Mouse (Mus musculus) hematopoietic stem cell, adult 5-6 weeks (primary cell): ENCODE measurements around the gene Egfr. TPM values are rescaled to one million over a fixed set of nuclear protein-coding genes. Genes with fewer than 3 reads are reported as not detected.

Source experiments
- ATAC-seq, 2 experiments: fragments of 125-278 bp in 1 of 2; replicated peaks in 1 of 2; 2 replicates each; pipeline ENCODE4 v1.8.0; 2016 to 2017; ENCODE audit warnings: inconsistent platforms in 2 of 2, mild to moderate bottlenecking in 2 of 2, moderate number of reproducible peaks in 2 of 2, low read depth in 1 of 2, moderate TSS enrichment in 1 of 2; ENCODE audit not compliant: low FRiP score in 2 of 2, poor library complexity in 2 of 2, severe bottlenecking in 2 of 2, insufficient read depth in 1 of 2, low TSS enrichment in 1 of 2
- total RNA-seq: library from RNA; stranded (forward); fragments of 172-1452, 232-1000 nt; gene quantifications from 2 replicates; pipeline ENCODE4 v1.2.3, GENCODE M21; 2017

Egfr gene
- total RNA-seq, 1 experiment from 2014 or later, result not detected

DNA sequence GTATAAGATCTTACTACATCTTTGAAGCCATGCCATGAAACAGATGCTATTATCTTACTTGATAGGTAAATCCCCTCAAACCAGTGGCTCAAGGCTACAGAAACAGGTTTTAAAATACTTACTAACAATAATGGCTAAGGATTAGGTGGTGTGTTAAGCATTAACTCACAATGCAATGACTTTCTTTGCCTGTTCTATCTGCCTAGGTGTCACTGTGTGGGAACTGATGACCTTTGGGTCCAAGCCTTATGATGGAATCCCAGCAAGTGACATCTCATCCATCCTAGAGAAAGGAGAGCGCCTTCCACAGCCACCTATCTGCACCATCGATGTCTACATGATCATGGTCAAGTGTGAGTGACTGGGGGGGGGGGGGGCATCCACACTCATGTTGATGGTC is 154.5 kb downstream of the Egfr start:
- ATAC-seq, result no peak

DNA sequence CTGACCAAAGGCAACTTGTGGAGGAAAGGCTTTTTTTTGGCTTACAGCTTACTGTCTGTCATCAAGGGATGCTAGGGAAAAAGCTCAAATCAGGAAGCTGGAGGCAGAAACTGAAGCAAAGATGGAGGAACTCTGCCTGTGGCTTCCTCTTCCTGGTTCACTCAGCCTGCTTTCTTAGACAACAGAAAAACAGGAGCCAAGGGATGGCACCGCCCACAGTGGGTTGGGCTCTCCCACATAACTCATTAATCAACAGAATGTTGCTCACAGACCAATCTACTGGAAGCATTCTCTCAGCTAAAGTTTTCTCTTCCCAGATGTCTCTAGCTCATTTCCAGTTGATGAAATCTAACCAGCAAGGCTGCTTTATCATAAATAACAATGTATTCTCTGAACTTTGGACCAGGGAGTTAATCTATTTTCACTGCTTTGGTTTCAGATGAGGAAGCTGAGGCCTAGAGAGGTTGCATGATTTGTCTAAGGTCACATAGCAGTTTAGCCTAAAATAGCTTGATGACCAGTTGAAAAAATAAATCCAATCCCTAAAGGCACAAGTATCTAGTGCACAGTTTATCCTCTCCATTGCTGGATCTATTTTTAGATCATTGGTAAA is 155.6 kb downstream of the Egfr start:
- ATAC-seq, result no peak

DNA sequence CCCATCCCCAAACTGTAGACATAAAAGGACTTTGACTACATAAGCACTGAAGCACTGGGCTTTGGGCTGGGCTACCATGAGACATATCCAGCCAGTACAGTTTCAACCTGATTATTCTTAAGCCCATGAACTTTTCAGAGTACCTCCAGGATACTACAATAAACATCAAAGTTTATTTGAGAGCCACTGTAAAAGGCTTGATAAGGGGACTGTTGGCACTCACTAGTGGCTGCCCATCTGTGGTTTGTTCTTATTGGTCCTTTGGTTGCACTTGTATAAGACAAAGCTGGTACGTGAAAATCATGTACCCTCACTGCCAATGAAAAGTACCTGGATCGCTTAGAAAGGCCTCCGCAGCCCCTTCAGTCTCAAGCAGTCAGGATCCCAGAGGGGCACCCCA is 162.8 kb downstream of the Egfr start:
- no peak for ATAC-seq

GRCm38 (mm10) chr11:16915850-16916249 is 163.8 kb downstream of the Egfr start:
- ATAC-seq, result no peak

DNA sequence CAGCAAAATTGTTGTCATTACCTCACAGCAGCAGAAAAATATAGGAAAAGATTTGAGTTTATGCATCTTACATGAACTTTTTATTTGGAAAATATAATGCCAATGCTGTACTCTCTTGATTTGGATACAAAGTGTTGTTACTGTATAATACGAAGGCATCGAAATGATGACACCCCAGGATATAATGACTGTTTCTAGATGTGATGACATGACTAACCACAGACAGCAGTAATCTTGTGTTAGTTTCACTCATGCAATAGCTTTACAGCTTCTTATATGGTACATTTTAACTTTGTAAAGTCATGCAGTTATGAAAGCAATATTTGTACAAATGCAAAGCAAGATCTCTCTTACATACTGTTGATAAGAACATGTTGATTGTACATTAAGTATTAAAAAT is 165.5 kb downstream of the Egfr start:
- ATAC-seq, result no peak

DNA sequence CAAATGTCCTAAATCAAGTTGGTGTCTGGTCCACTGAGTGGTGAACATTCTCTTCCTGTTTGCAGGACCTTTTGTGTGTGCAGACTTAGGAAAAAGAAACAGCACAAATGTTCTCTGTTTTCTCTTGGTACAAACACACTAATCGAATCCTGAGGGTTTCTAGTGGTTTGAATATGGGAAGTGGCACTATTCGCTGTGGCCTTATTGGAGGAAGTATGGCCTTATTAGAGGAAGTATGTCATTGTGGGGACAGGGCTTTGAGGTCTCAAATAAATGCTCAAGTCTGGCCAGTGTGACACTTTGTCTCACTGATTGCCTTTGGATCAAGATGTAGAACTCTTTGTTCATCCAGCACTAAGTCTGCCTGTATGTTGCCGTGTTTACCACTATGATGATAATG is 180.2 kb downstream of the Egfr start:
- peak; percentile 87 to 90 for ATAC-seq

DNA sequence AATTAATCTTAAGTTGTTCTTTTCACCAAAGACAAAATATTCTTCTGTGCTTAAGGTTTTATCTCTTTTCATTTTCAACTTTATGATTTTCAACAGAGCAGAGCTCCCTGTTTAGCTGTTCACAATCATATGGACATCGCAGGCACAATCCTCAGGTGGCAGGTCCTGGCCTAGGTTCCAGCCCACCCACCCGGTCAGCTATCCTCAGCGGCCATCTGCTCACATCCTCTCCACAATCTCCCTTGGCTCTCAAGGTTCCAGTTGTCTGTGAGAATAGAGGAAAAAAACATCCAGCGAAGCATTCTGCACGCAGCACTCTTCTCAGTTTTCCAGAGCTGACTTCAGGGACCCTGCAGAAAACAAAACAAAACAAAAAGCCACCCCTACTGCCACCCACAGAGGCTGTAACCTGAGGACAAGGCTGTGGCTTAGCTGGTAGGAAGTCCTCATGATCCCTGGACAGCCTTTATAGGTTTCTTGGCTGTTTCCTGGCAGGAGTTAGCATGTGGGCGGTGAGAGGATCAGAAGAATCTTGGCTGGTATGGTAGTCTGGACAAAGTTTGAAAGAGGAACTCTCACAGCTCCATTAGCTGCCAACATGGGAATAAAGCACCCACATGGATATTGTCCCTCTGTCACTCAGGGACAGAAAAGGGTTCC is 183.7 kb downstream of the Egfr start:
- no peak for ATAC-seq

DNA sequence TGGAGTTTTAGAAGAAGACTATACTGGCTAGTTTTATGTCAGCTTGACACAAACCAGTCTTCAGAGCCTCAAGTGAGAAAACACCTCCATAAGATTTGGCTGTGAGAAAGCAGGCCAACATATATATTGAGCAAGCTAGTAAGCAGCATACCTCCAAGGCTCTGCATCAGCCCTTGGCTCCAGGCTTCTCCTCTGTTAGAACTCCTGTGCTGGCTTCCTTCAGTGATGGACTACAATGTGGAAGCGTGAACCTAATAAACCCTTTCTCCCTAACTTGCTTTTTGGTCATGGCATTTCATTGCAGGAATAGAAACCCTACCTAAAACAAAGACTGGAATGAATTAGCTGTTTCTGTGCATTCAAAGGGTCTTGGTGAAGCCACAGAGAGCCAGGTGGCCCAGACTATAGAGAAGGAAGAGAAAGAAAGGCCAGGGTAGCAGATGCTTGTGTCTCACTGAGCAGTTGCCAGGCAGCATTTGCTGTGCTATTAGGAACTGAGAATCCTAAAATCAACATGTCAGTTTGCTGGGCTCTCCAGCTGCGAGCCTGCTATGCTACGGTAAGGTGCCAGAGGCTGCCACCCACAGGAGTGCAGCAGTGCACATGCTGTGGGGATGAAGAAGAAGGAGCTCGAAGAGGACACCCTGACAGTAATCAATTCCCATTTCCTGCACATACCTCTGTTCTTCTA is 189.2 kb downstream of the Egfr start:
- no peak for ATAC-seq

DNA sequence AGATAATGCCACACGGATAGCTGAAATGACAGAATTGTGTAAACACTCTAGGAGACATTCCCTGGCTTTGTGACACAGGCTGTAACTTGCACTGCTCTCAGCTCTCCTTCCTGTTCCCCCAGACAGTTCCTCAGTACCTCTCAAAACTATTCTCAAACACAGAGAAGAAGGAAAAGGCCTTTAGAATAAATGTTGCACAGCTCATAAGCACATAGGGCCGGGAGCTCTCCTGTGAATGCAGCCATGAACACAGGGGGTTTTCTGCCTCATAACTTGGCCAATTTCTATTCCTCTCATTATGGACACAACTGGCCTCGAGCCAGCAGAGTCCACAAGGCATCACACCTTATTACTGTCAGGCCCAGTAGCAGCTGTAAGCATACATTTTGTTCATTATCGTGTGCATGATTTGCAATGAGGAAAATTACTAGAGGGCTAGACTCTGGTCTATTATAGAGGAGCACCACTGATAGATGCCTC is 190.0 kb downstream of the Egfr start:
- no peak for ATAC-seq

- no peak for ATAC-seq
Observed at GRCm38 (mm10) chr11:16943016-16943415, 191.0 kb downstream of the Egfr start.

GRCm38 (mm10) chr11:16948756-16949155 is 196.8 kb downstream of the Egfr start:
- no peak for ATAC-seq

DNA sequence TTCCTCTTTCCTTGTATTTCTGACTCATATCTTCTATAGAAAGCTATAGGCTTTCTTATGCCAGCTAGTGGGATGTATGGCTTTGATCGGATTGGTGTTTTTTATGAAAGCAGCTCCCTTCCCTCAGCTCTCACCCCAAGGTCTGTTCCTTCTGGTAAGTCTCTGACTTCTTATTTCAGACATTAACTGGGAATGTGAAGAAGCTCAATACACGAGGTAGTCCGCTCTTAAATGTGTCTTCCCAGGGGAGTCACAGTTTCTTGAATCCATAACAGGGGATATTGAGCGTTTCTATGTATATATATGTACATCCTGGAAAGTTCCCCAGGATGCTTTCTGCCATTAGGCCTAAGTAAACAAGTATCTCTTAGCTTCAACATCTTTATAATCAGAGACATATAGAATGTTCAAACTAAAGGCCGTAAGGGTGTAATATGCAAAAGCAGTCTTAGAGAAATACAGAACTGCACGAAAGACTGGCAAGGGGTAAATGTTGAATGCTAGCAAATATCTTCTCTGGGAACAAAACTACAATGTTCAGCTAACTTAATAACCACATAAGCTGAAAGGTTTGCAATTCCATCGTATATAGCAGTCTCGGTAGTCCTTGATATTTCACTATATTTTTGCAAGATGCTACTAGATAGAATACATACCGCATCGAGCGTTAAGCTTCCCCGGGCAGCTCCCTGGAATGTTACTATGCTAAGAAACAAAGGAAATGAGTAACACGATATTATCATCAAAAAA is 198.4 kb downstream of the Egfr start:
- ATAC-seq, result no peak

GRCm38 (mm10) chr11:16950976-16951760 is 199.2 kb downstream of the Egfr start, which contains the start of gene Fbxo48:
TSS of gene Fbxo48 (plus strand) at chr11:16951375.
- peak; percentile 97 to 98 for ATAC-seq

DNA sequence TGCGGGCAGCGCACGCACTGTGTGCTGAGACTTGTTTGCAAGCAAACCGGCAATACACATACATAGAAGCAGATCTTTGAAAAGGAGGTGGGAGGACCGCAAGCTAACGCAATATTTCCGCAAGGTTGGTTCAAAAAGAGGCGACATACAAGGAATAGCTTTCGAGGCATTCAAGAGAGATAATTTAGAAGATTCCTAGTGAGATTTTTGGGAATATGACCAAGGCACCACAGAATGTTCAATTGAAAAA is 199.7 kb downstream of the Egfr start:
- peak in 1 of 2 experiments; percentile 17; a peak in 2 of 4 replicates for ATAC-seq

DNA sequence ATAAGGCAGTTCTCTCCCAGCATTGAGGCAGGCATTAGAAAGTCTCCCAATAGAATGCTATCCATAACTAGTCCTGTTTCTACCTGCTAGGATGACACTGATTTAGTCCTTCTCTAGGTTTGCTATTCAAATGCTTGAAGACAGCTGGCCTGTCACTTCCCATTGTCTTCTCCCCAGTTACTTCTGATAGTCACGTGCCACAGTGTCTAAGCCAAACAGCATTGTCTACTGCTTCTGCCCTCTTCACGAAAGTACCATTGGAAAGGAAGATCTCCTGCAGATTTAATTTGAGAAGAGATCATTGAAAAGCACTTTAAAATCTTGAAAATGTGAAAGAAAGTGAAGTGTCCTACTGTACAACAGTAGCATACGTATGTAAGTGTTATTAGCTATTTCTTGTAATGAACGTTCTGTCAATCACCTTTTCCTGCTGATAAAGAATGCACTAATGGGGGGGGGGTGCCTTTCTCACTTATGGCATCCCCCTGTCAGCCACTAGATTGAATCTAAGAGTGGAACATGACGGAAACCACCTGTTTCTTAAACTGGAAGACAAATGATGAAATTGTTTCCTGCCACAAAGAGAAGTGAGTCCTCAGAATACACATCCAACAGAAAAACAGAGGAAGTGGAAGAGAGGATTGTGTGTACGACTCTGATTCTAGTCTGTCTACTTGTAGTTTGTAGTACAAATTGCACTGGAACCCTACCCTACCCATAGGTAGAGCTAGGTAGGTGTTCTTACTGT is 204.3 kb downstream of the Egfr start:
- peak; percentile 81 to 87 for ATAC-seq

DNA sequence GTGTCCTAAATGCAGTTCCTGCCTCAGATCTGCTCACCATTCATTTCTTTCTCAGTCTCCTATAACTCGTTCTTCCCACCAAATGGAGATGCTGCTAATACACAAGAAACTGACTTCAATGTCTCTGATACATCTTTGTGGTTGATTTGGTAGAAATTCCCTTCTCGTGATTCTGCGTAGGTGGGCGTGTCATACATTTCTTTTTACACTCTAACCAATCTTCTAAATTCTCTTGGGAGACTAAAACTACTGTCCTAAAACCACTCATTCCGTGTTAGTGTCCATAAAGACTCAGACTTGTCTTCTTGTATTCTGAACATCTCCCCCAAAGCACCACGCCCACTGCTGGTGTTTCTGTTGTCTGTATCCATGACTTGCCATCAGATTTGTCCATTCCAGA is 205.0 kb downstream of the Egfr start:
- ATAC-seq, result peak in 1 of 2 experiments; percentile 9; a peak in 1 of 4 replicates

- no peak for ATAC-seq
Observed at GRCm38 (mm10) chr11:16958520-16958919, 206.5 kb downstream of the Egfr start.
